Mouse (Mus musculus) C2C12 (cell line): ENCODE data around the gene Pdlim5. TPM values are rescaled to one million over a fixed set of nuclear protein-coding genes. Genes with fewer than 3 reads are reported as not detected.

Source experiments
- H3K27me3 ChIP-seq: one replicate; pipeline ENCODE4 v1.6.1; 2011; ENCODE audit not compliant: control insufficient read depth, insufficient read depth, insufficient read length
- H3K36me3 ChIP-seq: one replicate; pipeline ENCODE4 v1.6.1; 2011; ENCODE audit not compliant: control insufficient read depth, insufficient read depth
- H3K4me3 ChIP-seq: one replicate; pipeline ENCODE4 v1.5.1; 2011; ENCODE audit warnings: mild to moderate bottlenecking, control low read depth; ENCODE audit not compliant: poor library complexity, insufficient read depth, severe bottlenecking
- H3K79me2 ChIP-seq: one replicate; pipeline ENCODE4 v1.6.1; 2011; ENCODE audit not compliant: control insufficient read depth, insufficient read depth
- H3K79me3 ChIP-seq: one replicate; pipeline ENCODE4 v1.6.1; 2011; ENCODE audit warnings: low read depth, control low read depth
- H3ac ChIP-seq: one replicate; pipeline ENCODE3; 2011; ENCODE audit warnings: low read depth; ENCODE audit not compliant: control insufficient read depth, insufficient read length
- CEBPB ChIP-seq: IDR thresholded peaks from one replicate; pipeline ENCODE4 v1.6.1; 2011; ENCODE audit warnings: low read depth, mild to moderate bottlenecking, control low read depth, moderate library complexity
- CTCF ChIP-seq: IDR thresholded peaks from one replicate; pipeline ENCODE4 v1.5.1; 2011; ENCODE audit not compliant: control insufficient read depth, insufficient read depth, insufficient read length
- FOSL1 ChIP-seq: IDR thresholded peaks from one replicate; pipeline ENCODE4 v1.8.0; 2011; ENCODE audit warnings: mild to moderate bottlenecking, low read length; ENCODE audit not compliant: poor library complexity, insufficient read depth, severe bottlenecking
- MAX ChIP-seq: IDR thresholded peaks from one replicate; pipeline ENCODE4 v1.6.1; 2011; ENCODE audit warnings: mild to moderate bottlenecking, control low read depth
- MYOD1 ChIP-seq: IDR thresholded peaks from one replicate; pipeline ENCODE4 v1.6.1; 2011; ENCODE audit warnings: low read depth; ENCODE audit not compliant: control insufficient read depth, insufficient read length
- MYOG ChIP-seq: IDR thresholded peaks from one replicate; pipeline ENCODE4 v1.6.1; 2011; ENCODE audit not compliant: control insufficient read depth, insufficient read length; ENCODE audit errors: extremely low read depth
- USF1 ChIP-seq: IDR thresholded peaks from one replicate; pipeline ENCODE4 v1.6.1; 2011; ENCODE audit warnings: low read depth, mild to moderate bottlenecking, control low read depth, moderate library complexity
- polyA plus RNA-seq: library from polyadenylated mRNA; unstranded; fragments of >200 nt; fragmentation: generic; extraction: Trizol; gene quantifications from one replicate; pipeline ENCODE4 v1.2.1, GENCODE M21; 2012; ENCODE audit warnings: missing spikeins

Gene Pdlim5
- polyA plus RNA-seq, 1 experiment = 40.0 TPM

GRCm38 (mm10) chr3:142316138-142316740 lies 79.3 kb downstream of the Pdlim5 start:
- Histone ChIP-seq H3ac (no peak overlapping the region), H3K36me3 (peaks cover 11% of the 10 kb centered on the region), H3K27me3 (no peaks in the 10 kb centered on the region), H3K4me3 (no peak overlapping the region), H3K79me3 (peaks cover 28% of the 10 kb centered on the region), H3K79me2 (peaks cover 60% of the 10 kb centered on the region)
- TF ChIP-seq MYOD1 (no peak), MAX (peak; percentile 20), CEBPB (peak; percentile 38)

- Histone ChIP-seq H3K4me3 (no peak overlapping the region), H3K36me3 (peaks cover 16% of the 10 kb centered on the region), H3ac (no peak overlapping the region), H3K27me3 (no peaks in the 10 kb centered on the region), H3K79me3 (peaks cover 11% of the 10 kb centered on the region), H3K79me2 (peaks cover 22% of the 10 kb centered on the region)
- TF ChIP-seq FOSL1 = no peak
Measured at GRCm38 (mm10) chr3:142311075-142311474, 84.4 kb downstream of the Pdlim5 start.

DNA sequence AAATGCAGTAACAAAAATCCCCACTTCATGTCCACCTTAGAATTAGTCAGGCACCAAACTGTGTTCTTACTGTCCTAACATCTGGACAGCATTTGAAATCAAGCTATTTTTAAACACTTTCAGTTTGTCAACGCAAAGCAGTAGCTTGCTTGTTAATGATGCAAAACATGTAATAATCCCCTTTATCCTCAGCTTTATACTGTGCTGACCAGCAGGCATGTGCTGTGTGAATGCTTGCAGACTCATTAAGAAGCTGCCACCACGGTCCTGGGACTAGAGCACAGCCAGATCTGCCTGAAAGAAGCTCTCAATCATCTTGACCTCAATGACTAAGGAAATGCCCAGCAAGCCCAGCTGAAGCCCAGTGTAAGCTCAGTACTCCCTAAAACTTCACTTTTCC lies 85.0 kb downstream of the Pdlim5 start:
- Histone ChIP-seq H3K79me3 (peaks cover 10% of the 10 kb centered on the region), H3K27me3 (no peaks in the 10 kb centered on the region), H3ac (no peak overlapping the region), H3K36me3 (peaks cover 16% of the 10 kb centered on the region), H3K4me3 (no peak overlapping the region), H3K79me2 (peaks cover 17% of the 10 kb centered on the region)
- no peak for TF ChIP-seq CTCF
- no peak for TF ChIP-seq MYOD1
- no peak for TF ChIP-seq MAX
- no peak for TF ChIP-seq CEBPB
- no peak for TF ChIP-seq USF1
- no peak for TF ChIP-seq MYOG
- TF ChIP-seq FOSL1 = no peak

DNA sequence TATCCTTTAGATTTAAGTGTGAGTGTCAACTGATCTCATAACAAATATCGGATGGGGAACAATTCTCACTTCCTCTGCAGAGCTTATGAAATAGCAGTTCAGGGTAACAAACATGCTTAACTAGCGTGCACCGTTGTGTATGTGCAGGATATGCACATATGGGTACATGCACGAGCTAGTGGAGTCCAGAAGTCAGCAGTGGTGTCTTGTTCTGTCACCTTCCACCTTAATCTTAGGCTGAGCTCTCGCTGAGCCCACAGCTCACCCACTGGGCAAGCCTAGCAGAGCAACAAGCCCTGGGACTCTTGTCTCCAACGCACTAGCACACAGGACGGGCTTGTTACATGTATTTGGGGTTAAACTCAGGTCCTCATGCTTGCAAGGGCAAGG lies 100.2 kb downstream of the Pdlim5 start:
- H3K36me3 ChIP-seq = peaks cover 16% of the 10 kb centered on the region
- H3K27me3 ChIP-seq = no peaks in the 10 kb centered on the region
- H3K79me2 ChIP-seq = no peaks in the 10 kb centered on the region
- no peak overlapping the region for H3K4me3 ChIP-seq
- no peaks in the 10 kb centered on the region for H3K79me3 ChIP-seq
- H3ac ChIP-seq = no peak overlapping the region
- TF ChIP-seq CTCF (no peak), MYOD1 (no peak), MYOG (no peak)

DNA sequence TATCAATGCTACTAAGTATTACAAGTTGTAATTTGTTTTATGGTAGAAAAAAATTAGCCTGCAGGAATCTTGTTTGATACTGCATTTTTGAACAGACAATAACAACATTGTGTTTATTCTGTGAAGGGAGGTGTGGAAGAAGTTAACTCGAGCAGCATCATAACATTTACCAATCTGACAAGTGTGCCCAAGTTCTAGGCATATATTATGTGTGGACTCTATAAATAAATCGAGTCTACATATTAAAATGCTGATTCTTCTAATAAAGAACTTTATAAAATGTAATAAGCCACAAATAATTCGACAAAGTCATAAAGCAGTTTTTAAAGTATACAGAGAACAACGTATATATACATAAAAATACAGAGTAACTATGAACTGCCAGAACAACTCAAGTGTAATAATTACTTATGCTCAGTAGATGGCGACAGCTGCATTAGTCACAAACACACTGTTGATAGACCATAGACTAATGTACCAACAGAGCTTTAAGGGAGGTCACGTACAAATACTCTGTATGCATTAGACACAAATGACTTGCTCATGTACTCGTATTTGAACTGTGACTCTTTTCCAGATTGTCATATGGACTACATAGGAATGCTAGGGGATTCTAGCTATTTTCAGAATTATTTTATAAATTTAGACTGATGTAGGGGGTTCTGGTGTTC lies 100.7 kb downstream of the Pdlim5 start:
- Histone ChIP-seq H3K4me3 (no peak overlapping the region), H3K36me3 (peaks cover 16% of the 10 kb centered on the region), H3K79me3 (no peaks in the 10 kb centered on the region), H3K79me2 (no peaks in the 10 kb centered on the region), H3K27me3 (no peaks in the 10 kb centered on the region), H3ac (no peak overlapping the region)
- TF ChIP-seq CEBPB = no peak
- no peak for TF ChIP-seq MAX
- TF ChIP-seq FOSL1 = no peak
- TF ChIP-seq MYOG = no peak

DNA sequence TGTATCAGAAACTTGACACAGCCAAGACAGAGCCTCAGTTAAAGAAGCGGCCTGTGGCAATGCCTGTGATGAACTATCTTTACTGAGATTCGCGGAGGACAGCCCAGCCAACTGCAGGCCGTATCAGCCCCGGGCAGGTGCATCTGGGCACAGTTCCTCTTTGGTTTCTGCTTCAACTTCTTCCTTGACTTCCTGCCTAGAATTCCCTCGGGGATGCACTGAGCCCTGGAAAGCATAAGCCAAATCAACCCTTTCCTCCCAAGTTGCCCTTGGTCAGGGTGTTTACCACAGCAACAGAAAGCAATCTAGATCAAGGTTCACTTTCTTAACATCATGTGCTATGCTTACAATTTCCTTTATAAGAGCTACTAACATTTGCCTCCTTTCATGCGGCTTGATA lies 101.9 kb downstream of the Pdlim5 start:
- TF ChIP-seq MAX (no peak), MYOD1 (no peak), MYOG (no peak), FOSL1 (no peak), USF1 (no peak), CEBPB (no peak), CTCF (no peak)
- no peak overlapping the region for H3ac ChIP-seq
- H3K36me3 ChIP-seq = peaks cover 8% of the 10 kb centered on the region
- no peaks in the 10 kb centered on the region for H3K79me2 ChIP-seq
- H3K4me3 ChIP-seq = no peak overlapping the region
- no peaks in the 10 kb centered on the region for H3K79me3 ChIP-seq
- no peaks in the 10 kb centered on the region for H3K27me3 ChIP-seq
